In genomic region chr13:22020901-22021339, GRCm38 (mm10) we compare ENCODE assay signal across 8 mouse cellular contexts. TPM values are rescaled to one million over a fixed set of nuclear protein-coding genes. Genes with fewer than 3 reads are reported as not detected.
DNase-seq lines count a peak whose midpoint lies in the region; ATAC-seq and TF ChIP-seq lines count a peak whose summit lies in the region.

No protein-coding gene starts in this region.

- H3K9me3 ChIP-seq in embryonic facial prominence, embryonic 11.5 days (replicated peaks; ENCODE audit: control insufficient read depth, low read length): no peaks in the 10 kb centered on the region
- no peaks in the 10 kb centered on the region for H3K9me3 ChIP-seq in neural tube, embryonic 13.5 days

- ATAC-seq in embryonic facial prominence, embryonic 11.5 days (replicated peaks; ENCODE audit: insufficient number of reproducible peaks, low FRiP score, low TSS enrichment, low read depth): peak; percentile 61; the same call in 1 of the 2 replicates
- ATAC-seq in neural tube, embryonic 13.5 days (ENCODE audit: low read depth): no peak

- no peak overlapping the region for H3K9ac ChIP-seq in embryonic facial prominence, embryonic 11.5 days (replicated peaks; ENCODE audit: low read length)
- 0 out of 2 replicates have a peak overlapping the region, but pooled peaks have one; percentile 23 for H3K9ac ChIP-seq in neural tube, embryonic 13.5 days

- no peak overlapping the region for H3K27ac ChIP-seq in embryonic facial prominence, embryonic 11.5 days (replicated peaks; ENCODE audit: low read depth, low read length)
- H3K27ac ChIP-seq in neural tube, embryonic 13.5 days (replicated peaks): no peak overlapping the region

- H3K27me3 ChIP-seq in embryonic facial prominence, embryonic 11.5 days (ENCODE audit: control insufficient read depth, insufficient read depth, low read length): 0 out of 2 replicates have a peak, but pooled peaks cover 2% of the 10 kb centered on the region
- peaks cover 72% of the 10 kb centered on the region for H3K27me3 ChIP-seq in neural tube, embryonic 13.5 days

- no peaks in the 10 kb centered on the region for H3K4me1 ChIP-seq in embryonic facial prominence, embryonic 11.5 days (ENCODE audit: control insufficient read depth, insufficient read depth, low read length)
- no peaks in the 10 kb centered on the region for H3K4me1 ChIP-seq in lung, adult 2 months (ENCODE audit: control insufficient read depth, insufficient read depth, low read length)
- H3K4me1 ChIP-seq in neural tube, embryonic 13.5 days (replicated peaks): peaks cover 24% of the 10 kb centered on the region

- TF ChIP-seq POLR2A in lung, adult 2 months (IDR thresholded peaks at IDR 0.05; ENCODE audit: borderline replicate concordance, extremely low read depth, low read depth, low read length): no peak

- peak overlapping the region; percentile 44 for H3K4me3 ChIP-seq in embryonic facial prominence, embryonic 11.5 days (ENCODE audit: low read depth, low read length)
- H3K4me3 ChIP-seq in lung, adult 2 months (replicated peaks; ENCODE audit: extremely low read depth, low read depth, low read length): peak overlapping the region; percentile 63
- peak overlapping the region; percentile 40 for H3K4me3 ChIP-seq in neural tube, embryonic 13.5 days

- WGBS in embryonic facial prominence, embryonic 11.5 days: under 1% methylated on average over 8 of the region's 8 CpGs
- WGBS in lung, adult 2 months: 2% methylated on average over 8 of the region's 8 CpGs
- WGBS in neural tube, embryonic 13.5 days: 0% methylated on average over 8 of the region's 8 CpGs

- peak overlapping the region; percentile 39 for H3K4me2 ChIP-seq in embryonic facial prominence, embryonic 11.5 days (ENCODE audit: low read depth, low read length)
- peak overlapping the region; percentile 66 for H3K4me2 ChIP-seq in neural tube, embryonic 13.5 days

- TF ChIP-seq CTCF in lung, adult 2 months (IDR thresholded peaks at IDR 0.05; ENCODE audit: insufficient read depth, low read length): no peak

- DNase-seq in cerebellum, adult 9-10 months: peak; percentile 52
- no peak for DNase-seq in cerebellum, adult 9-11 months
- DNase-seq in MN1 (ENCODE audit: low spot score): peak; percentile 79
- peak; percentile 79 for DNase-seq in embryonic facial prominence, embryonic 11.5 days (ENCODE audit: low spot score)
- DNase-seq in heart, adult 9 months (ENCODE audit: low spot score in 2 of 2): peak; percentile 59 to 89
- DNase-seq in kidney, adult 18-20 months: peak; percentile 70
- DNase-seq in lung, adult 2 months: peak; percentile 51

- H3K36me3 ChIP-seq in embryonic facial prominence, embryonic 11.5 days (replicated peaks; ENCODE audit: control insufficient read depth, insufficient read depth, low read depth, low read length): no peaks in the 10 kb centered on the region
- no peaks in the 10 kb centered on the region for H3K36me3 ChIP-seq in neural tube, embryonic 13.5 days

RNA-seq across cellular contexts. Expression of gene Prss16, which starts 11.4 kb away (rescaled TPM):
- 0.25 and 0.50 TPM in 2 replicates for polyA plus RNA-seq in embryonic facial prominence, embryonic 11.5 days (2014; fragmentation: Nextera tagmentation; extraction: Ambion mirVana)
- polyA plus RNA-seq in lung, adult 2 months (2012; rRNA removed): 0.33 and 0.34 TPM in 2 replicates
- 0.17 and 0.18 TPM in 2 replicates for polyA plus RNA-seq in neural tube, embryonic 13.5 days (2015; fragmentation: Nextera tagmentation; extraction: Ambion mirVana)

RNA-seq across cellular contexts. Expression of gene Hist1h2ah, which starts 14.4 kb away (rescaled TPM):
- 4.2 and 20.5 TPM in 2 replicates for polyA plus RNA-seq in embryonic facial prominence, embryonic 11.5 days (2014; fragmentation: Nextera tagmentation; extraction: Ambion mirVana)
- polyA plus RNA-seq in lung, adult 2 months (2012; rRNA removed): 0.87 and 1.8 TPM in 2 replicates
- polyA plus RNA-seq in neural tube, embryonic 13.5 days (2015; fragmentation: Nextera tagmentation; extraction: Ambion mirVana): 1.7 TPM in 1 of 2 replicates, not detected in the other

RNA-seq across cellular contexts. Expression of gene Hist1h2bk, which starts 14.8 kb away (rescaled TPM):
- 15.9 and 24.3 TPM in 2 replicates for polyA plus RNA-seq in embryonic facial prominence, embryonic 11.5 days (2014; fragmentation: Nextera tagmentation; extraction: Ambion mirVana)
- polyA plus RNA-seq in lung, adult 2 months (2012; rRNA removed): 0.74 and 3.1 TPM in 2 replicates
- polyA plus RNA-seq in neural tube, embryonic 13.5 days (2015; fragmentation: Nextera tagmentation; extraction: Ambion mirVana): 2.5 and 3.8 TPM in 2 replicates

RNA-seq across cellular contexts. Expression of gene Hist1h4i, which starts 20.2 kb away (rescaled TPM):
- polyA plus RNA-seq in embryonic facial prominence, embryonic 11.5 days (2014; fragmentation: Nextera tagmentation; extraction: Ambion mirVana): 31.9 and 34.5 TPM in 2 replicates
- 5.1 and 5.2 TPM in 2 replicates for polyA plus RNA-seq in lung, adult 2 months (2012; rRNA removed)
- polyA plus RNA-seq in neural tube, embryonic 13.5 days (2015; fragmentation: Nextera tagmentation; extraction: Ambion mirVana): 8.8 and 10.1 TPM in 2 replicates

RNA-seq across cellular contexts. Expression of gene Hist1h2ag, which starts 21.8 kb away (rescaled TPM):
- 99.8 and 102 TPM in 2 replicates for polyA plus RNA-seq in embryonic facial prominence, embryonic 11.5 days (2014; fragmentation: Nextera tagmentation; extraction: Ambion mirVana)
- 0.54 and 1.1 TPM in 2 replicates for polyA plus RNA-seq in lung, adult 2 months (2012; rRNA removed)
- 8.4 and 11.4 TPM in 2 replicates for polyA plus RNA-seq in neural tube, embryonic 13.5 days (2015; fragmentation: Nextera tagmentation; extraction: Ambion mirVana)
